Mouse (Mus musculus): ENCODE results near the gene Foxd2. TPM values are rescaled to one million over a fixed set of nuclear protein-coding genes. Genes with fewer than 3 reads are reported as not detected.

The Foxd2 gene
- total RNA-seq, 2 experiments from 2014 or later = 0.42 to 0.72 TPM

GRCm38 (mm10) chr4:114876441-114876972 is 32.2 kb downstream of the Foxd2 start:
- DNase-seq = no peak
- intact Hi-C loops (cut with DNase I; ENCODE audit: low total_unique reads) = no loop called here

GRCm38 (mm10) chr4:114869765-114870490 is 38.7 kb downstream of the Foxd2 start:
- no peak for DNase-seq

DNA sequence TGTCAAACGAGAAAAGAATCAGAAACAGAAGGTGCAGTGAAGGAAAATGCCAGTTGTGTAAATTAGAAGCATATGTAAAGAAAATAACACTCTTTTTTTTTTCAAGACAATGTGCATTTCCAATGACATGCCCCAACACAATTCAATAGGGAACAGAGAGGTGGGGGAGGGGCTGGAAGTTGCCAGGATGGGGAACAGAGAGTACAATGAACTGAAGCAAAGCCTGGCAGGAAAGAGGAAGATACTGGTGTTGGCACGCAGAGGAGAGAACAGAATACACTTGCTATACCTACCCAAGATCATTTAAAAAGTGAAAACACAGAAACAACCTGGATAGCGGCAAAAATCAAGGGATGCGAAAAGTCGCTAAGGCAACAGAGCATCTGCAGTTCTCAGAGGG is 45.5 kb downstream of the Foxd2 start:
- no peak for DNase-seq
- intact Hi-C loops (cut with DNase I; ENCODE audit: low total_unique reads) = no loop called here

More at GRCm38 (mm10) chr4:114869765-114870490, 38.7 kb downstream of the Foxd2 start:
- intact Hi-C loops (cut with DNase I; ENCODE audit: low total_unique reads) = no loop called here

DNA sequence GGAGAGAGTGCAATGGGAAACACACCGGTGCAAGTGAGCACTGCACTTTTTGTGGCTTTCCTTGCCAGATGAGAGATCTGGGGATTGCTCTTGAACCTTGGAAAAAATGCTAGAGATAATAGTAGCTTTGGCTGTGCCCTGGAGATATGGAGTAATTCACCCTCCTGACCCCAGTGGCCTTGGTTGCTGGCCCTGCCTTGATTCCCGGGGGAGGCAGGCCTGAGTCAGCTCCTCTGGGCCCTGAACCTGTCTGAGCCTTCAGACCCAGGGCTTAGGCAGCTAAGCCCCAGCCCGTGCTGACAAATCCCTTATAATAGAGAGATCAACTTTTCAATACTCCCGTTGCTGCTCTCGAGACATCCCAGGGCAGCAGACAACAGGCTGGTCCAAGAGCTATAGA is 50.2 kb downstream of the Foxd2 start:
- intact Hi-C loops (cut with DNase I; ENCODE audit: low total_unique reads) = no loop called here
- no peak for DNase-seq

Other genes starting within 250 kb of the Foxd2 start
- gene Gm12830, start 87.2 kb downstream of the Foxd2 start, total RNA-seq (2021) = not detected
- gene Foxe3, start 17.1 kb upstream of the Foxd2 start, total RNA-seq (2021) = not detected
- gene Cmpk1, start 78.4 kb upstream of the Foxd2 start, total RNA-seq (2021) = 10 to 100 TPM; 24.5 to 26.9 TPM
- under 1 TPM; 0.84 to 0.86 TPM for gene Stil, start 91.3 kb upstream of the Foxd2 start, total RNA-seq (2021)
- gene Tal1, start 147.6 kb upstream of the Foxd2 start, total RNA-seq (2021) = 1 to 10 TPM; 1.9 to 2.5 TPM
- gene Pdzk1ip1, start 179.8 kb upstream of the Foxd2 start, total RNA-seq (2021) = under 1 TPM in 1 of 2 experiments, not detected in 1; 0.57 TPM
- gene Cyp4x1, start 225.4 kb upstream of the Foxd2 start, total RNA-seq (2021) = not detected

All from gastrocnemius, postnatal 14 days (tissue).